Mouse (Mus musculus): ENCODE results near the gene Mast3. TPM values are rescaled to one million over a fixed set of nuclear protein-coding genes. Genes with fewer than 3 reads are reported as not detected.

Gene Mast3
- 7.3 and 9.3 TPM in 2 replicates for polyA plus RNA-seq (2015; fragmentation: Nextera tagmentation; extraction: Ambion mirVana)

GRCm38 (mm10) chr8:70804481-70805206 lies at the start of gene Mast3:
TSS of gene Mast3 (minus strand) at chr8:70805054.
- peaks cover 21% of the 10 kb centered on the region for H3K27me3 ChIP-seq (ENCODE audit: control insufficient read depth, insufficient read depth, low read length)
- no peaks in the 10 kb centered on the region for H3K9me3 ChIP-seq (replicated peaks; ENCODE audit: control insufficient read depth, low read length)
- H3K9ac ChIP-seq (ENCODE audit: low read length): peak within 1 kb of the TSS; percentile 61
- no peak within 1 kb of the TSS for H3K27ac ChIP-seq (ENCODE audit: low read length)
- H3K4me1 ChIP-seq (ENCODE audit: control insufficient read depth, insufficient read depth, low read length): peaks cover 11% of the 10 kb centered on the region
- ATAC-seq (replicated peaks; ENCODE audit: extremely low read depth, insufficient read depth, low FRiP score): peak; percentile 83
- peak within 1 kb of the TSS; percentile 54 for H3K4me3 ChIP-seq (ENCODE audit: low read length)
- no peaks in the 10 kb centered on the region for H3K36me3 ChIP-seq (ENCODE audit: control insufficient read depth, insufficient read depth)
- peak within 1 kb of the TSS; percentile 87 for H3K4me2 ChIP-seq (ENCODE audit: low read depth, low read length)
- WGBS: 1% methylated on average over 45 of the region's 45 CpGs

- ATAC-seq (replicated peaks; ENCODE audit: extremely low read depth, insufficient read depth, low FRiP score): no peak
- H3K4me2 ChIP-seq (ENCODE audit: low read depth, low read length): no peak overlapping the region
- no peaks in the 10 kb centered on the region for H3K9me3 ChIP-seq (replicated peaks; ENCODE audit: control insufficient read depth, low read length)
- peaks cover 7% of the 10 kb centered on the region for H3K4me1 ChIP-seq (ENCODE audit: control insufficient read depth, insufficient read depth, low read length)
- 55% methylated on average over 2 of the region's 2 CpGs for WGBS
- H3K27ac ChIP-seq (ENCODE audit: low read length): no peak overlapping the region
- H3K9ac ChIP-seq (ENCODE audit: low read length): no peak overlapping the region
- H3K4me3 ChIP-seq (ENCODE audit: low read length): no peak overlapping the region
- H3K27me3 ChIP-seq (ENCODE audit: control insufficient read depth, insufficient read depth, low read length): no peaks in the 10 kb centered on the region; the same call in 1 of the 2 replicates
- H3K36me3 ChIP-seq (ENCODE audit: control insufficient read depth, insufficient read depth): no peaks in the 10 kb centered on the region
Observed at GRCm38 (mm10) chr8:70853863-70854262, 49.0 kb upstream of the Mast3 start.

- Histone ChIP-seq H3K4me3 (ENCODE audit: low read length) (no peak overlapping the region), H3K4me1 (ENCODE audit: control insufficient read depth, insufficient read depth, low read length) (peaks cover 7% of the 10 kb centered on the region), H3K9ac (ENCODE audit: low read length) (no peak overlapping the region), H3K4me2 (ENCODE audit: low read depth, low read length) (no peak overlapping the region), H3K9me3 (replicated peaks; ENCODE audit: control insufficient read depth, low read length) (no peaks in the 10 kb centered on the region), H3K27me3 (ENCODE audit: control insufficient read depth, insufficient read depth, low read length) (no peaks in the 10 kb centered on the region; the same call in 1 of the 2 replicates), H3K36me3 (ENCODE audit: control insufficient read depth, insufficient read depth) (no peaks in the 10 kb centered on the region), H3K27ac (ENCODE audit: low read length) (no peak overlapping the region)
- 84% methylated on average over 41 of the region's 41 CpGs for WGBS
- ATAC-seq (replicated peaks; ENCODE audit: extremely low read depth, insufficient read depth, low FRiP score): no peak
Observed at GRCm38 (mm10) chr8:70852595-70853231, 47.9 kb upstream of the Mast3 start.

GRCm38 (mm10) chr8:70851837-70852236 lies 47.0 kb upstream of the Mast3 start:
- Histone ChIP-seq H3K27me3 (ENCODE audit: control insufficient read depth, insufficient read depth, low read length) (no peaks in the 10 kb centered on the region; the same call in 1 of the 2 replicates), H3K9ac (ENCODE audit: low read length) (no peak overlapping the region), H3K4me2 (ENCODE audit: low read depth, low read length) (no peak overlapping the region), H3K36me3 (ENCODE audit: control insufficient read depth, insufficient read depth) (no peaks in the 10 kb centered on the region), H3K4me1 (ENCODE audit: control insufficient read depth, insufficient read depth, low read length) (peaks cover 4% of the 10 kb centered on the region), H3K4me3 (ENCODE audit: low read length) (no peak overlapping the region), H3K9me3 (replicated peaks; ENCODE audit: control insufficient read depth, low read length) (no peaks in the 10 kb centered on the region), H3K27ac (ENCODE audit: low read length) (no peak overlapping the region)
- no peak for ATAC-seq (replicated peaks; ENCODE audit: extremely low read depth, insufficient read depth, low FRiP score)
- WGBS: 58% methylated on average over 6 of the region's 6 CpGs

- H3K36me3 ChIP-seq (ENCODE audit: control insufficient read depth, insufficient read depth): no peaks in the 10 kb centered on the region
- H3K9ac ChIP-seq (ENCODE audit: low read length): no peak overlapping the region
- no peaks in the 10 kb centered on the region for H3K9me3 ChIP-seq (replicated peaks; ENCODE audit: control insufficient read depth, low read length)
- no peaks in the 10 kb centered on the region for H3K4me1 ChIP-seq (ENCODE audit: control insufficient read depth, insufficient read depth, low read length)
- H3K27ac ChIP-seq (ENCODE audit: low read length): no peak overlapping the region
- ATAC-seq (replicated peaks; ENCODE audit: extremely low read depth, insufficient read depth, low FRiP score): no peak
- no peaks in the 10 kb centered on the region; the same call in 1 of the 2 replicates for H3K27me3 ChIP-seq (ENCODE audit: control insufficient read depth, insufficient read depth, low read length)
- H3K4me3 ChIP-seq (ENCODE audit: low read length): no peak overlapping the region
- 82% methylated on average over 4 of the region's 4 CpGs for WGBS
- H3K4me2 ChIP-seq (ENCODE audit: low read depth, low read length): no peak overlapping the region
Observed at GRCm38 (mm10) chr8:70850947-70851346, 46.1 kb upstream of the Mast3 start.

- Histone ChIP-seq H3K27me3 (ENCODE audit: control insufficient read depth, insufficient read depth, low read length) (no peaks in the 10 kb centered on the region; the same call in 1 of the 2 replicates), H3K4me3 (ENCODE audit: low read length) (no peak overlapping the region), H3K9me3 (replicated peaks; ENCODE audit: control insufficient read depth, low read length) (no peaks in the 10 kb centered on the region)
Observed at GRCm38 (mm10) chr8:70850132-70850845, 45.4 kb upstream of the Mast3 start.

GRCm38 (mm10) chr8:70849333-70849990 lies 44.6 kb upstream of the Mast3 start:
- Histone ChIP-seq H3K27me3 (ENCODE audit: control insufficient read depth, insufficient read depth, low read length) (no peaks in the 10 kb centered on the region; the same call in 1 of the 2 replicates), H3K27ac (ENCODE audit: low read length) (no peak overlapping the region), H3K36me3 (ENCODE audit: control insufficient read depth, insufficient read depth) (no peaks in the 10 kb centered on the region)

More at GRCm38 (mm10) chr8:70850132-70850845, 45.4 kb upstream of the Mast3 start:
- 68% methylated on average over 7 of the region's 7 CpGs for WGBS
- H3K36me3 ChIP-seq (ENCODE audit: control insufficient read depth, insufficient read depth): no peaks in the 10 kb centered on the region
- H3K27ac ChIP-seq (ENCODE audit: low read length): no peak overlapping the region
- H3K4me1 ChIP-seq (ENCODE audit: control insufficient read depth, insufficient read depth, low read length): no peaks in the 10 kb centered on the region
- no peak overlapping the region for H3K9ac ChIP-seq (ENCODE audit: low read length)
- H3K4me2 ChIP-seq (ENCODE audit: low read depth, low read length): no peak overlapping the region
- ATAC-seq (replicated peaks; ENCODE audit: extremely low read depth, insufficient read depth, low FRiP score): no peak

GRCm38 (mm10) chr8:70846371-70847154 lies 41.7 kb upstream of the Mast3 start:
- H3K4me2 ChIP-seq (ENCODE audit: low read depth, low read length): no peak overlapping the region
- H3K9ac ChIP-seq (ENCODE audit: low read length): no peak overlapping the region
- no peak overlapping the region for H3K4me3 ChIP-seq (ENCODE audit: low read length)
- no peaks in the 10 kb centered on the region for H3K9me3 ChIP-seq (replicated peaks; ENCODE audit: control insufficient read depth, low read length)
- no peak for ATAC-seq (replicated peaks; ENCODE audit: extremely low read depth, insufficient read depth, low FRiP score)
- 44% methylated on average over 15 of the region's 15 CpGs for WGBS
- no peak overlapping the region for H3K27ac ChIP-seq (ENCODE audit: low read length)
- no peaks in the 10 kb centered on the region for H3K36me3 ChIP-seq (ENCODE audit: control insufficient read depth, insufficient read depth)
- no peaks in the 10 kb centered on the region; the same call in 1 of the 2 replicates for H3K27me3 ChIP-seq (ENCODE audit: control insufficient read depth, insufficient read depth, low read length)
- H3K4me1 ChIP-seq (ENCODE audit: control insufficient read depth, insufficient read depth, low read length): no peaks in the 10 kb centered on the region

More at GRCm38 (mm10) chr8:70849333-70849990, 44.6 kb upstream of the Mast3 start:
- WGBS: 73% methylated on average over 3 of the region's 3 CpGs
- Histone ChIP-seq H3K4me2 (ENCODE audit: low read depth, low read length) (no peak overlapping the region), H3K9me3 (replicated peaks; ENCODE audit: control insufficient read depth, low read length) (no peaks in the 10 kb centered on the region), H3K9ac (ENCODE audit: low read length) (no peak overlapping the region), H3K4me3 (ENCODE audit: low read length) (no peak overlapping the region), H3K4me1 (ENCODE audit: control insufficient read depth, insufficient read depth, low read length) (no peaks in the 10 kb centered on the region)
- ATAC-seq (replicated peaks; ENCODE audit: extremely low read depth, insufficient read depth, low FRiP score): no peak
